Mouse (Mus musculus) lung, postnatal 0 days (tissue): ENCODE results near the gene Pld5. TPM values are rescaled to one million over a fixed set of nuclear protein-coding genes. Genes with fewer than 3 reads are reported as not detected.

Experiments
- ATAC-seq: fragments of 200-750 bp; cut with Nextera tagmentation; 2 replicates; pipeline ENCODE4 v1.8.0; 2017; ENCODE audit warnings: moderate library complexity
- DNase-seq: peaks from one replicate; pipeline ENCODE4 v3.0.0-alpha.2; 2016; ENCODE audit warnings: low spot score
- H3K27ac ChIP-seq: fragments of 300-500 bp; sonication (generic); 2 replicates; pipeline ENCODE4 v1.5.1; 2014; ENCODE audit warnings: antibody characterized with exemption, mild to moderate bottlenecking, low read length, mixed read lengths
- H3K27me3 ChIP-seq: fragments of 300-500 bp; sonication (generic); replicated peaks from 2 replicates; pipeline ENCODE4 v1.6.1; 2014; ENCODE audit warnings: low read length, mixed read lengths; ENCODE audit not compliant: insufficient read depth
- H3K36me3 ChIP-seq: fragments of 300-500 bp; sonication (generic); 2 replicates; pipeline ENCODE4 v1.6.1; 2014; ENCODE audit warnings: low read length, mixed read lengths; ENCODE audit not compliant: insufficient read depth
- H3K4me1 ChIP-seq: fragments of 300-500 bp; sonication (generic); 2 replicates; pipeline ENCODE4 v1.6.1; 2014; ENCODE audit warnings: antibody characterized with exemption, low read depth, low read length, mixed read lengths; ENCODE audit not compliant: insufficient read depth
- H3K4me2 ChIP-seq: fragments of 300-500 bp; sonication (generic); replicated peaks from 2 replicates; pipeline ENCODE4 v1.6.1; 2014; ENCODE audit warnings: low read depth, mild to moderate bottlenecking, low read length, moderate library complexity, mixed read lengths
- H3K4me3 ChIP-seq: fragments of 300-500 bp; sonication (generic); 2 replicates; pipeline ENCODE4 v1.5.1; 2014; ENCODE audit warnings: low read depth, low read length
- H3K9ac ChIP-seq: fragments of 300-500 bp; sonication (generic); replicated peaks from 2 replicates; pipeline ENCODE4 v1.6.1; 2014; ENCODE audit warnings: low read depth, mild to moderate bottlenecking
- H3K9me3 ChIP-seq: fragments of 300-500 bp; sonication (generic); 2 replicates; pipeline ENCODE4 v1.6.1; 2016; ENCODE audit warnings: low read length, mixed read lengths
- CTCF ChIP-seq: IDR thresholded peaks from 2 replicates; pipeline ENCODE4 v1.5.1; 2016; ENCODE audit warnings: antibody characterized with exemption, mild to moderate bottlenecking
- EP300 ChIP-seq: IDR thresholded peaks from 2 replicates; pipeline ENCODE4 v1.6.1; 2016; ENCODE audit warnings: antibody characterized with exemption, mild to moderate bottlenecking, control low read depth
- WGBS: fragments of 180-500 bp; shearing (Covaris S2); extraction: QIAGEN DNeasy Blood & Tissue Kit; methylation state at CpG from one replicate; pipeline ENCODE4 v1.1.7; 2014; 5-methylcytosine and 5-hydroxymethylcytosine counted together
- polyA plus RNA-seq: library from polyadenylated mRNA; unstranded; fragments of >200 nt; fragmentation: Nextera tagmentation; extraction: Ambion mirVana; gene quantifications from 2 replicates; pipeline ENCODE4 v1.2.1, GENCODE M21; 2015

The Pld5 gene
- polyA plus RNA-seq, 1 experiment from 2014 or later: 0.26 TPM

GRCm38 (mm10) chr1:176194727-176195126, 80.4 kb downstream of the Pld5 start:
- no peaks in the 10 kb centered on the region for H3K9me3 ChIP-seq
- TF ChIP-seq CTCF (no peak), EP300 (no peak)
- no peak overlapping the region for H3K4me3 ChIP-seq
- no peaks in the 10 kb centered on the region for H3K36me3 ChIP-seq
- DNase-seq (no peak), ATAC-seq (no peak)
- H3K4me2 ChIP-seq: no peak overlapping the region
- WGBS: 68% methylated on average over 2 of the region's 2 CpGs
- no peaks in the 10 kb centered on the region for H3K27me3 ChIP-seq
- no peaks in the 10 kb centered on the region for H3K4me1 ChIP-seq
- no peak overlapping the region for H3K9ac ChIP-seq
- H3K27ac ChIP-seq: no peak overlapping the region

GRCm38 (mm10) chr1:176183991-176184390, 91.1 kb downstream of the Pld5 start:
- no peak overlapping the region for H3K4me3 ChIP-seq
- DNase-seq: peak; percentile 53
- H3K36me3 ChIP-seq: no peaks in the 10 kb centered on the region
- H3K27me3 ChIP-seq: no peaks in the 10 kb centered on the region
- H3K4me2 ChIP-seq: no peak overlapping the region
- H3K27ac ChIP-seq: no peak overlapping the region
- WGBS: 41% methylated on average over 6 of the region's 6 CpGs
- H3K9ac ChIP-seq: no peak overlapping the region
- peak; percentile 25 for ATAC-seq
- TF ChIP-seq EP300 (no peak), CTCF (no peak)
- H3K9me3 ChIP-seq: no peaks in the 10 kb centered on the region
- no peaks in the 10 kb centered on the region for H3K4me1 ChIP-seq

DNA sequence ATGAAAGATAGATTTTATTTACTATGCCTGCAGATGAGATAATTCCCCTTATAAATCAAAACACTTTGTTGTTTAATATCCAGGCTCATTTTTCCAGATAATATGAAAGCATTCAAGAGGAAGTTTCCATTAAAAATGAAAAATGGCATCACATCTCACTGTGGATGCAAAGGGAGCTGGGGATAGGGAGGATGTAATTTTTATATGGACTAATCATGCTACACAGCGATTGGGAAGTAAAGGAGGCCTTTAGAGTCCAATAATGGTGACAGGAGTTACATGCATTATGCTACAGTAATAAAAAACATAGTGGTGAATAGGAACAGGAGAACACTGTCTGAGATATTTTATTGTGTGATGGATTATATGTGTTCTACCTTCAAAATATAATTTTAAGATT, 100.1 kb downstream of the Pld5 start:
- no peak overlapping the region for H3K27ac ChIP-seq
- H3K4me1 ChIP-seq: no peaks in the 10 kb centered on the region
- H3K27me3 ChIP-seq: no peaks in the 10 kb centered on the region
- no peak overlapping the region for H3K4me2 ChIP-seq
- WGBS: 76% methylated on average over 1 of the region's 1 CpGs
- no peak for ATAC-seq
- no peak overlapping the region for H3K9ac ChIP-seq
- no peak for DNase-seq
- no peaks in the 10 kb centered on the region for H3K36me3 ChIP-seq
- TF ChIP-seq EP300 (no peak), CTCF (no peak)
- no peak overlapping the region for H3K4me3 ChIP-seq
- H3K9me3 ChIP-seq: no peaks in the 10 kb centered on the region

- no peaks in the 10 kb centered on the region for H3K4me1 ChIP-seq
- no peak overlapping the region for H3K4me2 ChIP-seq
- ATAC-seq (no peak), DNase-seq (no peak)
- 60% methylated on average over 5 of the region's 5 CpGs for WGBS
- H3K4me3 ChIP-seq: no peak overlapping the region
- H3K36me3 ChIP-seq: no peaks in the 10 kb centered on the region
- TF ChIP-seq CTCF (no peak), EP300 (no peak)
- H3K27ac ChIP-seq: no peak overlapping the region
- no peaks in the 10 kb centered on the region for H3K9me3 ChIP-seq
- no peak overlapping the region for H3K9ac ChIP-seq
- no peaks in the 10 kb centered on the region for H3K27me3 ChIP-seq
These were observed 107.3 kb downstream of the Pld5 start for GRCm38 (mm10) chr1:176167784-176168183.

DNA sequence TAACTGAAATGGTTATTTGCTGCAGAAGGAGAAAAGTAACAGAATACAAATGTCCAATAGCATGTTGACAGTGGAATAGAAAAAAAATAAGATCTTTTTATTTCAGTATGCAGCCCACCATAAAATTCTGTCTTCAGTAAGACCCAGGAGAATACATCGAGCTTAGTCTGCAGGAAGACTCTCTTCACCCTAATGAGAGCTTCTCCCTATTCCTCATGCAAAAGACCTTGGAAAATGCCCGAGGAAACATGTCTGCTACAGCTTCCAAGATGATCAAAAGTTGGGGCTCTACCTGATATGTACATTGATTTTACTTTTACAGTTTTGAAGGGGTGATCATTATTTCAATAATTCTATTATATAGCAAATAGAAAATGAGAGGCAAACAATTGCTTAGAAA, 108.0 kb downstream of the Pld5 start:
- no peak for ATAC-seq
- H3K4me3 ChIP-seq: no peak overlapping the region

GRCm38 (mm10) chr1:176145306-176145705, 129.8 kb downstream of the Pld5 start:
- Histone ChIP-seq H3K27ac (no peak overlapping the region), H3K9me3 (no peaks in the 10 kb centered on the region), H3K4me2 (no peak overlapping the region), H3K27me3 (no peaks in the 10 kb centered on the region), H3K9ac (no peak overlapping the region), H3K4me3 (no peak overlapping the region), H3K36me3 (no peaks in the 10 kb centered on the region), H3K4me1 (no peaks in the 10 kb centered on the region)
- ATAC-seq (no peak), DNase-seq (peak; percentile 66)
- WGBS: 7% methylated on average over 6 of the region's 6 CpGs
- TF ChIP-seq EP300 (peak; percentile 50; the same call in 1 of the 2 replicates), CTCF (no peak)

More for the DNA sequence above, 108.0 kb downstream of the Pld5 start:
- Histone ChIP-seq H3K27me3 (no peaks in the 10 kb centered on the region), H3K9ac (no peak overlapping the region), H3K36me3 (no peaks in the 10 kb centered on the region), H3K4me1 (no peaks in the 10 kb centered on the region), H3K27ac (no peak overlapping the region), H3K4me2 (no peak overlapping the region), H3K9me3 (no peaks in the 10 kb centered on the region)
- DNase-seq: no peak
- 70% methylated on average over 2 of the region's 2 CpGs for WGBS
- TF ChIP-seq EP300 (no peak), CTCF (no peak)

DNA sequence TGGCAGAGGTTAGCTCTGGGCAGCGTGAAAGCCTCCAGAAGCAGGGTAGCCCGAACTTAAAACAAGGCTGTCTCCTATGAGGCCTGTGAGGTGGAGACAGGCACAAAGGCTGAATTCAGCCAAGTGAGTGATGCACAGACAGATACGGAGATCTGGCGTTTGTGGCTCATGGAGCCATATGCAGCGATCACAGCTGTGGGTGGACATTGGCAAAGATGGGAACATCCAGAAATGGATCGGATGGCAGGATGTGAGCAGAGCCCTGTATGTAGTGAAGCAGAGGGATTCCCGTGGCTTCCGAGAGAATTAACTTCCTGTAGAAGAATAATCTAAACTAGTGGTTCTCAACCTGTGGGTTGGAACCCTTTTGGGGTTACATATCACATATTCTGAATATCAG, 140.7 kb downstream of the Pld5 start:
- H3K9ac ChIP-seq: no peak overlapping the region
- no peak overlapping the region for H3K4me2 ChIP-seq
- DNase-seq: no peak
- WGBS: 82% methylated on average over 8 of the region's 8 CpGs
- no peak for TF ChIP-seq CTCF
- no peak for TF ChIP-seq EP300
- no peak for ATAC-seq
- no peaks in the 10 kb centered on the region for H3K4me1 ChIP-seq
- H3K27ac ChIP-seq: no peak overlapping the region
- H3K27me3 ChIP-seq: no peaks in the 10 kb centered on the region
- no peak overlapping the region for H3K4me3 ChIP-seq
- H3K36me3 ChIP-seq: no peaks in the 10 kb centered on the region
- no peaks in the 10 kb centered on the region for H3K9me3 ChIP-seq
